Mouse (Mus musculus) olfactory bulb, adult 2 months (tissue): Measurements from ENCODE around the gene Nt5m.

Experiments
- CTCF ChIP-seq: fragments of 200-500 bp; IDR thresholded peaks from 2 replicates; pipeline ENCODE4 v1.5.1; 2012; ENCODE audit warnings: low read depth, mild to moderate bottlenecking, low read length, moderate library complexity; ENCODE audit not compliant: insufficient read depth
- POLR2A ChIP-seq: fragments of 200-500 bp; IDR thresholded peaks from 2 replicates; pipeline ENCODE4 v1.6.1; 2012; ENCODE audit warnings: mild to moderate bottlenecking, low read depth, low read length, moderate library complexity; ENCODE audit not compliant: insufficient read depth

DNA sequence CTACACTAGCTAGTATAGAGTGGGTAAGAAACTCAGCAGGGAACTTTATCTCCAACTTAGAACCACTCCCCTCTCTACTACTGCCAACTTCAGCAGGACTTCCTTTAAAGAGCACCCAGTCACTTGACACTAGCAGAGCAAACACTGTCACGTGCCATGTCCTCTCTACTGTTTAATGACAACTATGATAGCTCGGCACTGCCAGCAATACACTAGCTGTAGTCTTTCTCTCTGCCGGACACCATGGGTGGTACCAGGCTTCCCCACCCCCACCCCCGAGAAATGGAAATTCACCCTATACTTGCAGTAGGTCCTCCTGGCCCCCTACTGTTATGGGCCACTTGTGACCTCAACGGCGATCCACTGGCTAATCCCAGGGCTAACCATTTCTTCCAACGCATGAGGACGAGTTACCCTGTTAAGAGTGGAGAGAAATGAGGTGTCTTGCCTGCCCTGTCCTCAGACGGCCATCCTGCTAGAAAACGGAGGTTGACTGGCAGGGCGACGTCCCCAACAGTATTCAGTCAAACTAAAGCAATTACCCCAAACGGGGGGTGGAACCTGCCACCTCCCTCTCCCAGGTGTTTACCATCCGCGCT is 30.1 kb upstream of the Nt5m start:
- no peak for TF ChIP-seq CTCF
- no peak for TF ChIP-seq POLR2A
